Mouse (Mus musculus) small intestine, adult 2 months (tissue): ENCODE measurements around the gene Ccl9.

Source experiments
- CTCF ChIP-seq: fragments of 200-500 bp; IDR thresholded peaks from 2 replicates; pipeline ENCODE4 v1.5.1; 2012; ENCODE audit warnings: low read depth, mild to moderate bottlenecking, control low read depth, inconsistent platforms, low read length, moderate library complexity, mixed read lengths; ENCODE audit not compliant: insufficient replicate concordance, insufficient read length; ENCODE audit errors: extremely low read depth
- POLR2A ChIP-seq: fragments of 200-500 bp; IDR thresholded peaks from 2 replicates; pipeline ENCODE4 v1.6.1; 2012; ENCODE audit warnings: low read depth, mild to moderate bottlenecking, control low read depth, inconsistent platforms, low read length, moderate library complexity

GRCm38 (mm10) chr11:83581626-83582610 is 3.5 kb upstream of the Ccl9 start:
- TF ChIP-seq POLR2A (no peak), CTCF (no peak)
